Mouse (Mus musculus): Measurements from ENCODE around the gene Zfp648.

Zfp648 gene

DNA sequence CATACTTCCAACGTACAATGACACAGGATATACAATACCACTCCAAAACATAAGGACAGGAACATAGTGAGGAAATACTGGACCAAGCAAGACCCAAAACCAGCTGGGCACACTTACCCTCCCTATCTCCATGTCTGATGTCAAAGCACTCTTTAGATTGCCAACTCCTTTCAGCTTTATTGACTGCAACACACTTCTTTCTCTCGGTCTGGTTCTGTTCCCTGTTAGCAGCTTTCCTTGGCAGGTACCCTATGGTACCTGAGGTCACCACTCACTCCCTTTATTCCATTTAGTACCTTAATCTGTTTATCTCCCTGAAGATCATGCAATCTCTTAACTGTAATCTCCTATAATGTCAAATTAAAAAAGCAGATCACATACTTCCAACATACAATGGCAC is 19.0 kb downstream of the Zfp648 start:
- no peak for DNase-seq (ENCODE audit: low spot score in 2 of 2)

GRCm38 (mm10) chr1:154220566-154220965 is 19.6 kb downstream of the Zfp648 start:
- no peak for DNase-seq (ENCODE audit: low spot score in 2 of 2)

DNA sequence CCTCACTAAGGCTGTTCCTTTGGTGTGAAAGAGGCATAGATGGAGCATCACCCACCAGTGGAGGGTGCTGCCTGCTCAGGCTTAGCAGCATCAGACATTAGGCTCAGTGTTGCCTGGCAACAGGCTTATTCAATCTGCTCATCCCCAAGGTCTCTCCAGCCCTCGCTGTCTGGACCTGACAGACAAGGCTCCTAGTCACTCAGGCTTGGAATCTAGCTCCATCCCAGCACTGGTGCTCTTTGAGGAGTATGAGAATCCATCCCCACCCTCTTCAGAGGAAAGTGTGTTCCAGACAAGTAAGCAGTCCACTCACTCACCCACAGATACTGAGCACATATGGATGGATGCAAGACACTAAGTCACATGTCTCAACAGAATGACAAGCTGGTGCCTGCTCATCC is 22.8 kb downstream of the Zfp648 start:
- no peak for DNase-seq (ENCODE audit: low spot score in 2 of 2)

DNA sequence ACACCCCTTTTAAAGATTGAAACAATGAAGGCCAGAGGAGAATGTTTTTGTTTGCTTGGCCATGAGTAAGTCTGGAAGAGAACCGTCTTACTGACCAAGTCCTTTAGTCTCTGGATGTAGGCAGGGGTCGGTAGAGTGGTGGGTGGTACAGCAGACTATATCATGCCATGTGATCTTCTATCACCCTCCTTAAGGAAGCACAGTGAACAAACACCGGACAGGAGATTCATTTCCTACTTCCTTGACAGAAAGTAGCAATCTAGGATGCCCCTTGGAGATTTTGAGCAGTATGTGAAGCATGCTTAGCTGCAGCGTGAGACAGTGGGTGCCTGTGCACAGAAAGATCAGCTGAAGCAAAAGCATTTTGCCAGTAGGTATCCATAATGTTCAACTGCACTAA is 31.6 kb downstream of the Zfp648 start:
- DNase-seq (ENCODE audit: low spot score in 2 of 2), result no peak

- DNase-seq (ENCODE audit: low spot score in 2 of 2), result no peak
Measured at GRCm38 (mm10) chr1:154233033-154233432, 32.0 kb downstream of the Zfp648 start.

GRCm38 (mm10) chr1:154234814-154235213 is 33.8 kb downstream of the Zfp648 start:
- DNase-seq (ENCODE audit: low spot score in 2 of 2), result no peak

DNA sequence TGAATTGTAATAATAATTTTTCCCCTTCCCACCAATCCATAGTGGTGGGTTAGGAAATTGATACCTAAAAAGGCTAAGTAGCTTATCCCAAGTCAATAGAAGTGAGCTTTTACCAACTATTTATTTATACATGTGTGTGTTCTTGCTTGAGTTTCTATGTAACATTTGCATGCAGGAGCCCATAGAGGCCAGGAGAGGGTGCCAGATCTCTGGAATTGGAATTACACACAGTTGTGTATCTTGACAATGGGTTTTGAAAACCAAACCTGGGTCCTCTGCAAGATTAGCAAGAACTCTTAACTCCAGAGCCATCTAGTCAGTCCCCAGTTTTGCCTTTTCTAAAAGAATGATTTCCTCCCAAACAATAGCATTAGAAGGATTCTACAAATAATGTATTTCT is 37.9 kb downstream of the Zfp648 start:
- no peak for DNase-seq (ENCODE audit: low spot score in 2 of 2)

- no peak for DNase-seq (ENCODE audit: low spot score in 2 of 2)
Measured at GRCm38 (mm10) chr1:154251186-154251585, 50.2 kb downstream of the Zfp648 start.

- DNase-seq (ENCODE audit: low spot score in 2 of 2), result no peak
Measured at GRCm38 (mm10) chr1:154252739-154253138, 51.8 kb downstream of the Zfp648 start.

Measured in spleen, postnatal 10 days (tissue).